Mouse (Mus musculus) ES-E14 (cell line): ENCODE measurements around the gene Phf7. TPM values are rescaled to one million over a fixed set of nuclear protein-coding genes. Genes with fewer than 3 reads are reported as not detected.

Source experiments
- DNase-seq: peaks from one replicate; pipeline ENCODE4 v3.0.0-alpha.2; 2013; ENCODE audit warnings: low read depth, low spot score
- H3K27ac ChIP-seq: 2 replicates; pipeline ENCODE4 v1.5.1; 2012; ENCODE audit warnings: low read depth, mild to moderate bottlenecking, low read length, moderate library complexity, mixed read lengths; ENCODE audit not compliant: poor library complexity, insufficient read depth, severe bottlenecking
- H3K36me3 ChIP-seq: 2 replicates; pipeline ENCODE4 v1.6.1; 2012; ENCODE audit warnings: mild to moderate bottlenecking, low read length, moderate library complexity, mixed read lengths; ENCODE audit not compliant: control insufficient read depth, poor library complexity, insufficient read depth, severe bottlenecking
- H3K4me1 ChIP-seq, 2 experiments: fragments of 150-350 bp in 1 of 2; sonication (generic) in 1 of 2; 2 replicates each; pipeline ENCODE4 v1.6.1; 2012; ENCODE audit warnings: low read length in 2 of 2, mild to moderate bottlenecking in 1 of 2, mixed read lengths in 1 of 2; ENCODE audit not compliant: control insufficient read depth in 2 of 2, insufficient read depth in 2 of 2, poor library complexity in 1 of 2
- H3K4me3 ChIP-seq, 2 experiments: fragments of 150-350 bp in 1 of 2; sonication (generic) in 1 of 2; 2 replicates each; pipeline ENCODE4 v1.5.1; 2012; ENCODE audit warnings: low read length in 2 of 2, low read depth in 1 of 2, mild to moderate bottlenecking in 1 of 2, mixed read lengths in 1 of 2; ENCODE audit not compliant: insufficient read depth in 1 of 2, poor library complexity in 1 of 2, severe bottlenecking in 1 of 2
- H3K9ac ChIP-seq: 2 replicates; pipeline ENCODE4 v1.6.1; 2012; ENCODE audit warnings: low read depth, mild to moderate bottlenecking, low read length, mixed read lengths; ENCODE audit not compliant: poor library complexity, insufficient read depth, severe bottlenecking
- H3K9me3 ChIP-seq: fragments of 150-350 bp; sonication (generic); 2 replicates; pipeline ENCODE4 v1.6.1; 2012; ENCODE audit warnings: low read depth, mild to moderate bottlenecking, low read length; ENCODE audit not compliant: control insufficient read depth, insufficient read depth
- CHD2 ChIP-seq: IDR thresholded peaks from 2 replicates; pipeline ENCODE4 v1.6.1; 2014; ENCODE audit warnings: mild to moderate bottlenecking, low read depth, low read length, inconsistent platforms
- HCFC1 ChIP-seq: IDR thresholded peaks from 2 replicates; pipeline ENCODE4 v1.6.1; 2012; ENCODE audit warnings: low read length, inconsistent platforms, borderline replicate concordance; ENCODE audit not compliant: insufficient read depth
- MAFK ChIP-seq: IDR thresholded peaks from 2 replicates; pipeline ENCODE4 v1.6.1; 2014; ENCODE audit warnings: mild to moderate bottlenecking, low read depth, low read length, inconsistent platforms; ENCODE audit not compliant: insufficient read depth
- ZC3H11A ChIP-seq: IDR thresholded peaks from 2 replicates; pipeline ENCODE4 v1.6.1; 2012; ENCODE audit warnings: low read depth, mild to moderate bottlenecking, inconsistent platforms, low read length, borderline replicate concordance
- ZNF384 ChIP-seq: IDR thresholded peaks from 2 replicates; pipeline ENCODE4 v1.6.1; 2012; ENCODE audit warnings: low read depth, low read length, inconsistent platforms
- in situ Hi-C, 2 experiments: fragments of 600-800 bp; cut with MboI; formaldehyde crosslinking; loops; one replicate each; pipeline ENCODE4 v1.15.1; 2025; ENCODE audit warnings: low sequenced_read_pairs in 2 of 2, inconsistent platforms in 1 of 2; ENCODE audit not compliant: unreplicated experiment in 2 of 2
- total RNA-seq: library from RNA; depleted of rRNA; stranded (reverse); fragments of 300-350 nt; gene quantifications from 2 replicates; pipeline ENCODE4 v1.2.3, GENCODE M21; 2012

Phf7 gene
- total RNA-seq, 1 experiment, result 5.3 TPM

- Histone ChIP-seq H3K9ac (no peak overlapping the region), H3K27ac (no peak overlapping the region), H3K36me3 (peaks cover 41% of the 10 kb centered on the region), H3K4me1 (no peaks in the 10 kb centered on the region), H3K4me3 (no peak overlapping the region), H3K9me3 (no peaks in the 10 kb centered on the region)
- in situ Hi-C loops, result no loop called here
- DNase-seq, result no peak
- TF ChIP-seq MAFK (no peak), HCFC1 (no peak), ZNF384 (no peak), ZC3H11A (no peak), CHD2 (no peak)
Observed at GRCm38 (mm10) chr14:31260374-31260773, 9.3 kb upstream of the Phf7 start.

- in situ Hi-C loops, result loop anchor here in 1 of 2 experiments (10.0 kb wide), 1 partner anchor 56 kb away; no protein-coding TSS in a partner anchor
- Histone ChIP-seq H3K4me1 (no peaks in the 10 kb centered on the region), H3K27ac (no peak overlapping the region), H3K36me3 (peaks cover 56% of the 10 kb centered on the region), H3K9me3 (no peaks in the 10 kb centered on the region), H3K4me3 (no peak overlapping the region), H3K9ac (no peak overlapping the region)
- DNase-seq, result no peak
- TF ChIP-seq MAFK, result no peak
- no peak for TF ChIP-seq CHD2
- no peak for TF ChIP-seq ZNF384
- TF ChIP-seq ZC3H11A, result no peak
- TF ChIP-seq HCFC1, result no peak
Observed at GRCm38 (mm10) chr14:31258476-31259050, 7.4 kb upstream of the Phf7 start.

GRCm38 (mm10) chr14:31252091-31252490, 974 bp upstream of the Phf7 start:
- Histone ChIP-seq H3K4me1 (no peaks in the 10 kb centered on the region; a peak in 1 of 4 replicates), H3K27ac (no peak overlapping the region), H3K9ac (peak overlapping the region; percentile 91), H3K9me3 (no peaks in the 10 kb centered on the region), H3K36me3 (peaks cover 33% of the 10 kb centered on the region), H3K4me3 (peak overlapping the region; percentile 78 to 92)
- in situ Hi-C loops, result loop anchor here in 1 of 2 experiments (10.0 kb wide), 1 partner anchor 63 kb away; no protein-coding TSS in a partner anchor
- DNase-seq, result no peak
- no peak for TF ChIP-seq HCFC1
- TF ChIP-seq ZC3H11A, result no peak

- Histone ChIP-seq H3K9ac (peak overlapping the region; percentile 91), H3K9me3 (no peaks in the 10 kb centered on the region), H3K4me3 (peak overlapping the region; percentile 78 to 92), H3K4me1 (no peaks in the 10 kb centered on the region; a peak in 1 of 4 replicates), H3K27ac (peak overlapping the region; percentile 7; the same call in 1 of the 2 replicates), H3K36me3 (peaks cover 32% of the 10 kb centered on the region)
- no peak for DNase-seq
- in situ Hi-C loops, result loop anchor here in 1 of 2 experiments (10.0 kb wide), 1 partner anchor 63 kb away; no protein-coding TSS in a partner anchor
- TF ChIP-seq ZC3H11A (no peak), ZNF384 (no peak), CHD2 (no peak), HCFC1 (no peak), MAFK (no peak)
Observed at GRCm38 (mm10) chr14:31251626-31252025, 509 bp upstream of the Phf7 start.
